ENCODE assay signal across 9 mouse cellular contexts in the genomic region with DNA sequence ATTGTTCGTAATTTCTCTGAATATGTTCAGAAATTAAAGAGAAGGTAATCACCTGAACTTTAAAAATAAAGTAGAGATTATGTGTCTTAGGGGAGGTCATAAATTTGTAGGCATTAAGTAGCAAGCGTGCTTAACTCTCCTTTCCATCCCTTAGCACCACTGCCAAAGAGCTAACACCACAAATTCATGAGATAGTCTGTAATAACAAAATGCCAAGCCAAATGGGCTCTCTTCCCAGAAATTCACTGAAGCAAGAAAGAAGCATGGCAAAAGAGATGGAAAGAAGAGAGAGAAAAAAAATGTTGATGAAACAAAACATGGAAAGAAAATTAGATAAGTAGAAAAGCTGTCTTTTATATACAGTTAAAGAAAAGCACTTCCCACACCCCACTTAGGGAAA.
A peak's percentile ranks its signal among the peaks of the same experiment; 100 is the strongest.
DNase-seq lines count a peak whose midpoint lies in the region; ATAC-seq and TF ChIP-seq lines count a peak whose summit lies in the region.
"Had no signal": no experiment of that assay in that cellular context is flagged by ENCODE, and none has a peak within 500 bp of the region (broad histone marks: within the 10 kb centered on the region; RNA-seq: fewer than 3 reads in every experiment).

No protein-coding gene starts in this region.

- H3K9me3 ChIP-seq in hindbrain, embryonic 14.5 days (ENCODE audit: control insufficient read depth, low read length): no peaks in the 10 kb centered on the region
- H3K9me3 ChIP-seq in hindbrain, embryonic 10.5 days: no peaks in the 10 kb centered on the region
- H3K9me3 ChIP-seq in lung, postnatal 0 days (ENCODE audit: low read length): no peaks in the 10 kb centered on the region
- H3K9me3 ChIP-seq: hindbrain, embryonic 12.5 days; lung, embryonic 15.5 days had no signal

- no peak overlapping the region for H3K9ac ChIP-seq in hindbrain, embryonic 14.5 days
- no peak overlapping the region for H3K9ac ChIP-seq in lung, postnatal 0 days (replicated peaks; ENCODE audit: low read depth)
- H3K9ac ChIP-seq: hindbrain, embryonic 12.5 days; lung, embryonic 15.5 days had no signal

- H3K27me3 ChIP-seq in hindbrain, embryonic 14.5 days (ENCODE audit: control insufficient read depth, insufficient read depth, low read length): no peaks in the 10 kb centered on the region
- H3K27me3 ChIP-seq in hindbrain, embryonic 10.5 days (ENCODE audit: insufficient read depth, poor library complexity, severe bottlenecking): no peaks in the 10 kb centered on the region
- no peaks in the 10 kb centered on the region for H3K27me3 ChIP-seq in lung, postnatal 0 days (replicated peaks; ENCODE audit: insufficient read depth, low read length)
- H3K27me3 ChIP-seq: hindbrain, embryonic 12.5 days; lung, embryonic 15.5 days had no signal

- TF ChIP-seq CTCF in lung, postnatal 0 days (IDR thresholded peaks at IDR 0.05): no peak
- TF ChIP-seq CTCF in lung, adult 2 months (IDR thresholded peaks at IDR 0.05; ENCODE audit: insufficient read depth, low read length): no peak

- peak; percentile 51 for DNase-seq in hindbrain, embryonic 14.5 days (ENCODE audit: low spot score)
- DNase-seq in hindbrain, embryonic 10.5 days (ENCODE audit: low spot score): no peak
- peak; percentile 15 for DNase-seq in lung, postnatal 0 days (ENCODE audit: low spot score)
- DNase-seq in lung, adult 2 months: no peak
- peak; percentile 89 for DNase-seq in brain, adult 2 months (ENCODE audit: low read depth, low spot score)
- peak; percentile 63 for DNase-seq in cerebellum, adult 9-11 months
- no peak for DNase-seq in frontal cortex, postnatal 10 days (ENCODE audit: low spot score in 2 of 2)

- no peak overlapping the region for H3K27ac ChIP-seq in hindbrain, embryonic 14.5 days
- H3K27ac ChIP-seq in hindbrain, embryonic 10.5 days: no peak overlapping the region
- H3K27ac ChIP-seq in lung, postnatal 0 days (ENCODE audit: low read length): no peak overlapping the region
- H3K27ac ChIP-seq: hindbrain, embryonic 12.5 days; lung, embryonic 15.5 days had no signal

- no peaks in the 10 kb centered on the region for H3K4me1 ChIP-seq in hindbrain, embryonic 14.5 days (replicated peaks; ENCODE audit: control insufficient read depth, insufficient read depth, low read length)
- H3K4me1 ChIP-seq in hindbrain, embryonic 10.5 days (replicated peaks): no peaks in the 10 kb centered on the region
- H3K4me1 ChIP-seq in lung, postnatal 0 days (ENCODE audit: insufficient read depth, low read depth, low read length): no peaks in the 10 kb centered on the region
- no peaks in the 10 kb centered on the region for H3K4me1 ChIP-seq in lung, adult 2 months (ENCODE audit: control insufficient read depth, insufficient read depth, low read length)
- H3K4me1 ChIP-seq: hindbrain, embryonic 12.5 days; lung, embryonic 15.5 days had no signal

- no peak overlapping the region for H3K4me3 ChIP-seq in hindbrain, embryonic 14.5 days (replicated peaks; ENCODE audit: low read length)
- H3K4me3 ChIP-seq in hindbrain, embryonic 10.5 days: no peak overlapping the region
- no peak overlapping the region for H3K4me3 ChIP-seq in lung, postnatal 0 days (ENCODE audit: low read depth, low read length)
- no peak overlapping the region for H3K4me3 ChIP-seq in lung, adult 2 months (replicated peaks; ENCODE audit: extremely low read depth, low read depth, low read length)
- H3K4me3 ChIP-seq: hindbrain, embryonic 12.5 days; lung, embryonic 15.5 days had no signal

- no peak for ATAC-seq in hindbrain, embryonic 14.5 days (ENCODE audit: low FRiP score)
- no peak for ATAC-seq in lung, postnatal 0 days

- H3K36me3 ChIP-seq in hindbrain, embryonic 14.5 days (replicated peaks; ENCODE audit: control insufficient read depth, insufficient read depth): no peaks in the 10 kb centered on the region
- H3K36me3 ChIP-seq in hindbrain, embryonic 10.5 days: no peaks in the 10 kb centered on the region
- no peaks in the 10 kb centered on the region for H3K36me3 ChIP-seq in lung, postnatal 0 days (ENCODE audit: insufficient read depth, low read length)
- H3K36me3 ChIP-seq: hindbrain, embryonic 12.5 days; lung, embryonic 15.5 days had no signal

- TF ChIP-seq EP300 in lung, postnatal 0 days (IDR thresholded peaks at IDR 0.05): no peak

- TF ChIP-seq POLR2A in lung, adult 2 months (IDR thresholded peaks at IDR 0.05; ENCODE audit: borderline replicate concordance, extremely low read depth, low read depth, low read length): no peak

- 65% methylated on average over 2 of the region's 2 CpGs for WGBS in hindbrain, embryonic 14.5 days
- 88% methylated on average over 2 of the region's 2 CpGs for WGBS in hindbrain, embryonic 10.5 days
- 64% methylated on average over 2 of the region's 2 CpGs for WGBS in lung, postnatal 0 days
- WGBS in lung, adult 2 months: 67% methylated on average over 2 of the region's 2 CpGs

- no peak overlapping the region for H3K4me2 ChIP-seq in hindbrain, embryonic 14.5 days (replicated peaks)
- H3K4me2 ChIP-seq in lung, postnatal 0 days (replicated peaks; ENCODE audit: low read depth, low read length): no peak overlapping the region
- H3K4me2 ChIP-seq: hindbrain, embryonic 12.5 days; lung, embryonic 15.5 days had no signal

Comparison
In these comparisons a context has a peak if more than half of its experiments do, and no peak if none do; other contexts are left out.
1. DNase-seq: peak in hindbrain, embryonic 14.5 days (single experiment), lung, postnatal 0 days (single experiment), brain, adult 2 months (single experiment) and cerebellum, adult 9-11 months (single experiment); none in hindbrain, embryonic 10.5 days (single experiment), lung, adult 2 months (single experiment) and frontal cortex, postnatal 10 days (0 of 2).